In genomic region chr3:52357265-52357953, GRCm38 (mm10) we compare ENCODE assay signal across 23 mouse cellular contexts.
A peak's percentile ranks its signal among the peaks of the same experiment; 100 is the strongest.
DNase-seq lines count a peak whose midpoint lies in the region; ATAC-seq and TF ChIP-seq lines count a peak whose summit lies in the region.
"Had no signal": no experiment of that assay in that cellular context is flagged by ENCODE, and none has a peak within 500 bp of the region (broad histone marks: within the 10 kb centered on the region; RNA-seq: fewer than 3 reads in every experiment).

No protein-coding gene starts in this region.

- peak; percentile 41 to 42 for DNase-seq in heart, adult 18-20 months
- no peak for DNase-seq in heart, postnatal 36 days
- DNase-seq in left cerebral cortex, postnatal 4 days, result peak; percentile 44
- DNase-seq in left cerebral cortex, postnatal 36 days (ENCODE audit: low spot score in 2 of 2), result no peak
- DNase-seq in heart, postnatal 0 days (ENCODE audit: low spot score), result no peak
- DNase-seq: adrenal gland, adult 2 months; cerebellum, adult 11-12 months; gastrocnemius, postnatal 25 days; kidney, adult 18-20 months; liver; liver, postnatal 0 days; lung, postnatal 14 days had no signal

- 63% methylated on average over 15 of the region's 15 CpGs for WGBS in heart, embryonic 14.5 days
- WGBS in heart, postnatal 0 days, result 51% methylated on average over 15 of the region's 15 CpGs
- WGBS in liver, embryonic 12.5 days (ENCODE audit: insufficient replicate concordance), result 72% methylated on average over 15 of the region's 15 CpGs

- no peaks in the 10 kb centered on the region for H3K36me3 ChIP-seq in heart, embryonic 14.5 days (ENCODE audit: control insufficient read depth, insufficient read depth, low read length)
- H3K36me3 ChIP-seq in heart, postnatal 0 days (replicated peaks; ENCODE audit: control insufficient read depth, insufficient read depth, low read length), result no peaks in the 10 kb centered on the region
- no peaks in the 10 kb centered on the region for H3K36me3 ChIP-seq in liver, embryonic 12.5 days
- H3K36me3 ChIP-seq: forebrain, embryonic 15.5 days; hindbrain, embryonic 10.5 days; limb, embryonic 10.5 days; midbrain, embryonic 12.5 days; neural tube, embryonic 15.5 days; stomach, embryonic 15.5 days had no signal

- H3K4me1 ChIP-seq in heart, embryonic 14.5 days (ENCODE audit: control insufficient read depth in 2 of 2, insufficient read depth in 2 of 2, low read length in 2 of 2), result peaks cover 4 to 6% of the 10 kb centered on the region in 2 experiments; a peak in 1 of 4 replicates
- no peaks in the 10 kb centered on the region for H3K4me1 ChIP-seq in heart, postnatal 0 days (ENCODE audit: control insufficient read depth, insufficient read depth)
- no peaks in the 10 kb centered on the region for H3K4me1 ChIP-seq in liver, embryonic 12.5 days
- H3K4me1 ChIP-seq: forebrain, embryonic 15.5 days; hindbrain, embryonic 10.5 days; limb, embryonic 10.5 days; midbrain, embryonic 12.5 days; neural tube, embryonic 15.5 days; stomach, embryonic 15.5 days had no signal

- H3K4me3 ChIP-seq in heart, embryonic 14.5 days (ENCODE audit: control insufficient read depth in 1 of 2, insufficient read depth in 1 of 2, low read depth in 1 of 2, low read length in 2 of 2), result no peak overlapping the region
- H3K4me3 ChIP-seq in heart, postnatal 0 days (ENCODE audit: low read depth, low read length), result no peak overlapping the region
- no peak overlapping the region for H3K4me3 ChIP-seq in liver, embryonic 12.5 days
- H3K4me3 ChIP-seq: forebrain, embryonic 15.5 days; hindbrain, embryonic 10.5 days; left cerebral cortex, adult 2 months; limb, embryonic 10.5 days; midbrain, embryonic 12.5 days; neural tube, embryonic 15.5 days; stomach, embryonic 15.5 days had no signal

- H3K27ac ChIP-seq in heart, embryonic 14.5 days (replicated peaks in 1 of 2; ENCODE audit: control insufficient read depth in 1 of 2, insufficient read depth in 1 of 2, low read depth in 2 of 2, low read length in 2 of 2), result no peak overlapping the region
- H3K27ac ChIP-seq in heart, postnatal 0 days (ENCODE audit: low read depth), result no peak overlapping the region
- H3K27ac ChIP-seq in liver, embryonic 12.5 days, result no peak overlapping the region
- H3K27ac ChIP-seq: forebrain, embryonic 15.5 days; hindbrain, embryonic 10.5 days; kidney, postnatal 0 days; left cerebral cortex, adult 2 months; limb, embryonic 10.5 days; midbrain, embryonic 12.5 days; neural tube, embryonic 15.5 days; stomach, embryonic 15.5 days had no signal

- peak overlapping the region; percentile 23; the same call in 1 of the 2 replicates for H3K4me2 ChIP-seq in heart, embryonic 14.5 days (ENCODE audit: low read length)
- H3K4me2 ChIP-seq in heart, postnatal 0 days (ENCODE audit: low read depth, low read length), result no peak overlapping the region
- H3K4me2 ChIP-seq in liver, embryonic 12.5 days, result no peak overlapping the region
- H3K4me2 ChIP-seq: forebrain, embryonic 15.5 days; midbrain, embryonic 12.5 days; neural tube, embryonic 15.5 days; stomach, embryonic 15.5 days had no signal

- no peak overlapping the region for H3K9ac ChIP-seq in heart, embryonic 14.5 days (ENCODE audit: low read length)
- no peak overlapping the region for H3K9ac ChIP-seq in heart, postnatal 0 days (replicated peaks; ENCODE audit: low read depth, low read length)
- H3K9ac ChIP-seq in liver, embryonic 12.5 days, result no peak overlapping the region
- H3K9ac ChIP-seq: forebrain, embryonic 15.5 days; liver, postnatal 0 days; midbrain, embryonic 12.5 days; neural tube, embryonic 15.5 days; stomach, embryonic 15.5 days had no signal

- TF ChIP-seq CTCF in heart, postnatal 0 days (IDR thresholded peaks at IDR 0.05; ENCODE audit: low read depth), result no peak

- TF ChIP-seq EP300 in heart, postnatal 0 days (IDR thresholded peaks at IDR 0.05; ENCODE audit: low read depth), result no peak

- H3K27me3 ChIP-seq in heart, embryonic 14.5 days (ENCODE audit: control insufficient read depth, insufficient read depth, low read length), result no peaks in the 10 kb centered on the region
- H3K27me3 ChIP-seq in heart, postnatal 0 days (ENCODE audit: control insufficient read depth, insufficient read depth, low read length), result no peaks in the 10 kb centered on the region
- no peaks in the 10 kb centered on the region for H3K27me3 ChIP-seq in liver, embryonic 12.5 days (replicated peaks)
- H3K27me3 ChIP-seq: forebrain, embryonic 15.5 days; midbrain, embryonic 12.5 days; neural tube, embryonic 15.5 days; stomach, embryonic 15.5 days had no signal

- H3K9me3 ChIP-seq in heart, embryonic 14.5 days (ENCODE audit: control insufficient read depth, low read length), result no peaks in the 10 kb centered on the region
- H3K9me3 ChIP-seq in heart, postnatal 0 days (replicated peaks; ENCODE audit: control insufficient read depth, low read length), result no peaks in the 10 kb centered on the region
- no peaks in the 10 kb centered on the region for H3K9me3 ChIP-seq in liver, embryonic 12.5 days (replicated peaks)
- H3K9me3 ChIP-seq: forebrain, embryonic 15.5 days; hindbrain, embryonic 10.5 days; limb, embryonic 10.5 days; midbrain, embryonic 12.5 days; neural tube, embryonic 15.5 days; stomach, embryonic 15.5 days had no signal

- intact Hi-C loops in heart, postnatal 36 days (cut with DNase I), result no loop called here
- intact Hi-C loops in left cerebral cortex, postnatal 4 days (cut with DNase I), result no loop called here
- intact Hi-C loops in left cerebral cortex, postnatal 36 days (cut with DNase I), result no loop called here

- ATAC-seq in heart, embryonic 14.5 days (ENCODE audit: insufficient number of reproducible peaks, insufficient read depth, low FRiP score, low read depth), result no peak
- ATAC-seq in heart, postnatal 0 days (ENCODE audit: insufficient read depth, low read depth), result peak; percentile 62
- no peak for ATAC-seq in liver, embryonic 12.5 days
- ATAC-seq: forebrain, embryonic 15.5 days; inflammation-experienced regulatory T-cells, adult 6 months; liver, postnatal 0 days had no signal

Comparison
In these comparisons a context has a peak if more than half of its experiments do, and no peak if none do; other contexts are left out.
1. DNase-seq: peak in heart, adult 18-20 months (2 of 2) and left cerebral cortex, postnatal 4 days (single experiment); none in heart, postnatal 36 days (0 of 2), left cerebral cortex, postnatal 36 days (0 of 2) and heart, postnatal 0 days (single experiment).